Mouse (Mus musculus) liver, embryonic 14.5 days (tissue): Measurements from ENCODE around the gene Nav2. TPM values are rescaled to one million over a fixed set of nuclear protein-coding genes. Genes with fewer than 3 reads are reported as not detected.

Source experiments
- ATAC-seq: fragments of 200-750 bp; cut with Nextera tagmentation; 2 replicates; pipeline ENCODE4 v1.8.0; 2017; ENCODE audit warnings: moderate number of reproducible peaks, mild to moderate bottlenecking, moderate library complexity; ENCODE audit not compliant: insufficient read depth
- DNase-seq, 3 experiments: peaks; one replicate each; pipeline ENCODE4 v3.0.0-alpha.2; 2012 to 2013; ENCODE audit warnings: low read depth in 3 of 3, low spot score in 3 of 3
- H3K27ac ChIP-seq: fragments of 300-500 bp; sonication (generic); 2 replicates; pipeline ENCODE4 v1.5.1; 2014; ENCODE audit warnings: moderate library complexity, mild to moderate bottlenecking, control low read depth, inconsistent platforms
- H3K27me3 ChIP-seq: fragments of 300-500 bp; sonication (generic); 2 replicates; pipeline ENCODE4 v1.6.1; 2014; ENCODE audit warnings: mild to moderate bottlenecking, low read length, moderate library complexity; ENCODE audit not compliant: control insufficient read depth, insufficient read depth
- H3K36me3 ChIP-seq: fragments of 300-500 bp; sonication (generic); replicated peaks from 2 replicates; pipeline ENCODE4 v1.6.1; 2014; ENCODE audit warnings: low read depth; ENCODE audit not compliant: control insufficient read depth, insufficient read depth
- H3K4me1 ChIP-seq, 2 experiments: fragments of 200-500 bp in 1 of 2; fragments of 300-500 bp in 1 of 2; sonication (generic) in 1 of 2; replicated peaks; 2 replicates each; pipeline ENCODE4 v1.6.1; 2012 to 2014; ENCODE audit warnings: antibody characterized with exemption in 1 of 2, inconsistent platforms in 1 of 2, low read length in 1 of 2; ENCODE audit not compliant: control insufficient read depth in 2 of 2, insufficient read depth in 2 of 2
- H3K4me2 ChIP-seq: fragments of 300-500 bp; sonication (generic); 2 replicates; pipeline ENCODE4 v1.6.1; 2014; ENCODE audit warnings: low read depth, mild to moderate bottlenecking, control low read depth, moderate library complexity
- H3K4me3 ChIP-seq, 2 experiments: fragments of 200-500 bp in 1 of 2; fragments of 300-500 bp in 1 of 2; sonication (generic) in 1 of 2; 2 replicates each; pipeline ENCODE4 v1.5.1; 2012 to 2014; ENCODE audit warnings: low read depth in 2 of 2, low read length in 2 of 2, mild to moderate bottlenecking in 2 of 2, control low read depth in 1 of 2, inconsistent platforms in 1 of 2, moderate library complexity in 1 of 2; ENCODE audit not compliant: insufficient read depth in 1 of 2
- H3K9ac ChIP-seq: fragments of 300-500 bp; sonication (generic); replicated peaks from 2 replicates; pipeline ENCODE4 v1.6.1; 2014; ENCODE audit warnings: mild to moderate bottlenecking, control low read depth, moderate library complexity
- H3K9me3 ChIP-seq: fragments of 300-500 bp; sonication (generic); 2 replicates; pipeline ENCODE4 v1.6.1; 2016; ENCODE audit warnings: low read length, mixed read lengths; ENCODE audit not compliant: control insufficient read depth
- CTCF ChIP-seq: IDR thresholded peaks from 2 replicates; pipeline ENCODE4 v1.5.1; 2016; ENCODE audit warnings: antibody characterized with exemption, low read depth, control low read depth
- EP300 ChIP-seq: IDR thresholded peaks from 2 replicates; pipeline ENCODE4 v1.6.1; 2016; ENCODE audit warnings: antibody characterized with exemption, low read depth
- WGBS: fragments of 180-500 bp; shearing (Covaris S2); extraction: QIAGEN DNeasy Blood & Tissue Kit; methylation state at CpG from one replicate; pipeline ENCODE4 v1.1.7; 2014; ENCODE audit not compliant: insufficient replicate concordance; 5-methylcytosine and 5-hydroxymethylcytosine counted together
- polyA plus RNA-seq, 2 experiments: library from polyadenylated mRNA; depleted of rRNA in 1 of 2; stranded (reverse) in 1 of 2; unstranded in 1 of 2; fragments of >200 nt; fragmentation: Nextera tagmentation in 1 of 2; extraction: Ambion mirVana in 1 of 2; gene quantifications; 2 replicates each; pipeline versions ENCODE4 v1.2.1 to v1.2.3; 2012 to 2014

The Nav2 gene
- polyA plus RNA-seq, 2 experiments = 1.5 to 1.6 TPM

- H3K4me3 ChIP-seq = no peak overlapping the region
- TF ChIP-seq EP300 = no peak
- TF ChIP-seq CTCF = no peak
- peaks cover 3% of the 10 kb centered on the region for H3K27me3 ChIP-seq
- no peaks in the 10 kb centered on the region for H3K4me1 ChIP-seq
- 34% methylated on average over 2 of the region's 2 CpGs for WGBS
- no peaks in the 10 kb centered on the region for H3K36me3 ChIP-seq
- ATAC-seq = no peak; the same call in 1 of the 2 replicates
- H3K9me3 ChIP-seq = no peaks in the 10 kb centered on the region
- DNase-seq = no peak
- no peak overlapping the region for H3K27ac ChIP-seq
- H3K4me2 ChIP-seq = no peak overlapping the region
- no peak overlapping the region for H3K9ac ChIP-seq
These were observed 19.8 kb upstream of the Nav2 start for GRCm38 (mm10) chr7:48888751-48889150.

GRCm38 (mm10) chr7:48891029-48891428 is 17.5 kb upstream of the Nav2 start:
- no peak overlapping the region for H3K4me2 ChIP-seq
- H3K9ac ChIP-seq = no peak overlapping the region
- no peak overlapping the region for H3K27ac ChIP-seq
- DNase-seq = no peak
- H3K4me1 ChIP-seq = no peaks in the 10 kb centered on the region
- no peaks in the 10 kb centered on the region for H3K36me3 ChIP-seq
- no peak for ATAC-seq
- TF ChIP-seq CTCF (no peak), EP300 (no peak)
- no peak overlapping the region for H3K4me3 ChIP-seq
- H3K9me3 ChIP-seq = no peaks in the 10 kb centered on the region
- no peaks in the 10 kb centered on the region for H3K27me3 ChIP-seq
- 64% methylated on average over 5 of the region's 5 CpGs for WGBS

DNA sequence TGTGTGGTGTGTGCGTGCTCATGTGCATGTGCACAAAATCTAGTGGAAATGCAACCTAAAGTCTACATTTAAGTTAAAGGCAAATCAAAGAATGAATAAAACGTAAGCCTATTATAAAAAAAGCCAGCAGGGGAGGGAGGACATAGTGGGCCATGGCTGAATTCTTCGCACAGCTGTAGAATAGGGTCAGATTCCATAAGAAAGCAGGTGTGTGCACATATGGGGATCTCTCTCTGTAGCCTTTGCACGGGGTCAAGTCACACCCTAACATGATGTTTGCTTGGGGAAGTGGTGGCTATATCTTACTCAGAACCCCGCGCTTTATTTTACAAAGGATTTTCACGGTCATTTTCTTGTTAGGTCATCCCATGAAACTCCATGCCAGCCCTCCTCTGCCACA is 15.4 kb upstream of the Nav2 start:
- no peak for DNase-seq

GRCm38 (mm10) chr7:48894152-48894551 is 14.4 kb upstream of the Nav2 start:
- ATAC-seq (no peak), DNase-seq (no peak)
- TF ChIP-seq EP300 = no peak
- peak; percentile 91 for TF ChIP-seq CTCF
- H3K9me3 ChIP-seq = no peaks in the 10 kb centered on the region
- H3K4me2 ChIP-seq = no peak overlapping the region
- H3K9ac ChIP-seq = no peak overlapping the region
- WGBS = 1% methylated on average over 6 of the region's 6 CpGs
- no peaks in the 10 kb centered on the region for H3K36me3 ChIP-seq
- H3K27ac ChIP-seq = no peak overlapping the region
- no peak overlapping the region for H3K4me3 ChIP-seq
- H3K4me1 ChIP-seq = peaks cover 0 to 9% of the 10 kb centered on the region in 2 experiments; a peak in 2 of 4 replicates
- H3K27me3 ChIP-seq = peaks cover 5% of the 10 kb centered on the region

More for the DNA sequence above, 15.4 kb upstream of the Nav2 start:
- H3K4me2 ChIP-seq = no peak overlapping the region
- no peaks in the 10 kb centered on the region for H3K27me3 ChIP-seq
- TF ChIP-seq CTCF = no peak
- TF ChIP-seq EP300 = no peak
- no peak overlapping the region for H3K9ac ChIP-seq
- ATAC-seq = no peak
- H3K4me3 ChIP-seq = no peak overlapping the region
- H3K9me3 ChIP-seq = no peaks in the 10 kb centered on the region
- H3K36me3 ChIP-seq = no peaks in the 10 kb centered on the region
- peaks cover 0 to 3% of the 10 kb centered on the region in 2 experiments; a peak in 1 of 4 replicates for H3K4me1 ChIP-seq
- WGBS = 63% methylated on average over 7 of the region's 7 CpGs
- H3K27ac ChIP-seq = no peak overlapping the region

GRCm38 (mm10) chr7:48894763-48895162 is 13.8 kb upstream of the Nav2 start:
- H3K4me1 ChIP-seq = peaks cover 0 to 9% of the 10 kb centered on the region in 2 experiments; a peak in 2 of 4 replicates
- DNase-seq = no peak
- 58% methylated on average over 6 of the region's 6 CpGs for WGBS
- H3K36me3 ChIP-seq = no peaks in the 10 kb centered on the region
- H3K4me3 ChIP-seq = no peak overlapping the region
- H3K4me2 ChIP-seq = no peak overlapping the region
- H3K9me3 ChIP-seq = no peaks in the 10 kb centered on the region
- TF ChIP-seq CTCF (no peak), EP300 (no peak)
- no peak overlapping the region for H3K27ac ChIP-seq
- peaks cover 7% of the 10 kb centered on the region for H3K27me3 ChIP-seq
- H3K9ac ChIP-seq = no peak overlapping the region
- ATAC-seq = no peak
